Mouse (Mus musculus) heart, adult 2 months (tissue): Measurements from ENCODE around the gene Tspan5.

Experiments
- EP300 ChIP-seq: fragments of 200-500 bp; IDR thresholded peaks from 2 replicates; pipeline ENCODE4 v1.6.1; 2011; ENCODE audit warnings: low read depth, low read length, control low read depth; ENCODE audit not compliant: insufficient read depth
- POLR2A ChIP-seq: fragments of 200-500 bp; IDR thresholded peaks from 2 replicates; pipeline ENCODE4 v1.6.1; 2011; ENCODE audit warnings: mild to moderate bottlenecking, low read depth, low read length, control low read depth; ENCODE audit not compliant: insufficient read depth

- TF ChIP-seq EP300: no peak
- no peak for TF ChIP-seq POLR2A
These were observed 1.0 kb upstream of the Tspan5 start for GRCm38 (mm10) chr3:138740843-138741540.
